In genomic region chr5:137337190-137337589, GRCm38 (mm10) we compare ENCODE assay signal across 10 mouse cellular contexts. TPM values are rescaled to one million over a fixed set of nuclear protein-coding genes. Genes with fewer than 3 reads are reported as not detected.
DNase-seq lines count a peak whose midpoint lies in the region; ATAC-seq and TF ChIP-seq lines count a peak whose summit lies in the region.
"Had no signal": no experiment of that assay in that cellular context is flagged by ENCODE, and none has a peak within 500 bp of the region (broad histone marks: within the 10 kb centered on the region; RNA-seq: fewer than 3 reads in every experiment).

No protein-coding gene starts in this region.

- H3K4me2 ChIP-seq in kidney, embryonic 16.5 days (replicated peaks; ENCODE audit: low read depth, low read length) = no peak overlapping the region
- no peak overlapping the region for H3K4me2 ChIP-seq in hindbrain, embryonic 14.5 days (replicated peaks)
- H3K4me2 ChIP-seq in stomach, embryonic 15.5 days = no peak overlapping the region

- H3K27ac ChIP-seq in gastrocnemius, adult 2 months = peak overlapping the region; percentile 92
- H3K27ac ChIP-seq in kidney, embryonic 16.5 days (ENCODE audit: low read length) = peak overlapping the region; percentile 12; the same call in 1 of the 2 replicates
- H3K27ac ChIP-seq in kidney, adult 2 months (ENCODE audit: insufficient read depth, low read depth, low read length) = no peak overlapping the region
- no peak overlapping the region for H3K27ac ChIP-seq in hindbrain, embryonic 14.5 days
- H3K27ac ChIP-seq in stomach, embryonic 15.5 days = peak overlapping the region; percentile 18; the same call in 1 of the 2 replicates

- intact Hi-C loops in gastrocnemius, adult 2 months (cut with DNase I) = loop anchor here (2.0 to 10.0 kb wide), 2 partner anchors 40 to 168 kb away; partner anchors contain the start of gene Pop7
- intact Hi-C loops in left cerebral cortex, postnatal 4 days (cut with DNase I) = no loop called here

- TF ChIP-seq CTCF in gastrocnemius, adult 2 months (IDR thresholded peaks at IDR 0.05) = no peak
- no peak for TF ChIP-seq CTCF in kidney, adult 2 months (conservative IDR thresholded peaks at IDR 0.05; ENCODE audit: insufficient read depth, insufficient read length, low read depth, low read length)

- no peaks in the 10 kb centered on the region for H3K27me3 ChIP-seq in kidney, embryonic 16.5 days (ENCODE audit: insufficient read depth, low read length)
- no peaks in the 10 kb centered on the region for H3K27me3 ChIP-seq in kidney, adult 2 months (replicated peaks; ENCODE audit: control insufficient read depth, insufficient read depth, low read length)
- H3K27me3 ChIP-seq in hindbrain, embryonic 14.5 days (ENCODE audit: control insufficient read depth, insufficient read depth, low read length) = no peaks in the 10 kb centered on the region
- H3K27me3 ChIP-seq in stomach, embryonic 15.5 days (replicated peaks) = no peaks in the 10 kb centered on the region

- TF ChIP-seq POLR2A in kidney, adult 2 months (IDR thresholded peaks at IDR 0.05; ENCODE audit: low read depth, low read length) = no peak

- H3K36me3 ChIP-seq in kidney, embryonic 16.5 days (ENCODE audit: insufficient read depth, low read length) = no peaks in the 10 kb centered on the region
- H3K36me3 ChIP-seq in kidney, adult 2 months (ENCODE audit: control insufficient read depth, insufficient read depth, low read length) = no peaks in the 10 kb centered on the region
- H3K36me3 ChIP-seq in hindbrain, embryonic 14.5 days (replicated peaks; ENCODE audit: control insufficient read depth, insufficient read depth) = no peaks in the 10 kb centered on the region
- H3K36me3 ChIP-seq in stomach, embryonic 15.5 days = no peaks in the 10 kb centered on the region

- 56% methylated on average over 8 of the region's 8 CpGs for WGBS in kidney, embryonic 16.5 days
- WGBS in kidney, adult 2 months = 45% methylated on average over 8 of the region's 8 CpGs
- 66% methylated on average over 8 of the region's 8 CpGs for WGBS in hindbrain, embryonic 14.5 days
- WGBS in stomach, embryonic 15.5 days = 43% methylated on average over 8 of the region's 8 CpGs

- DNase-seq in gastrocnemius, adult 2 months = no peak
- DNase-seq in gastrocnemius, postnatal 10 days = no peak
- no peak for DNase-seq in kidney, adult 2 months
- DNase-seq in hindbrain, embryonic 14.5 days (ENCODE audit: low spot score) = no peak
- DNase-seq in thymus, postnatal 14 days = no peak
- DNase-seq in left cerebral cortex, postnatal 4 days = no peak
- DNase-seq: cerebellum, postnatal 10 days; lung, adult 2 months had no signal

- H3K4me1 ChIP-seq in kidney, embryonic 16.5 days (ENCODE audit: insufficient read depth, low read length) = peaks cover 26% of the 10 kb centered on the region
- peaks cover 10% of the 10 kb centered on the region; the same call in 1 of the 2 replicates for H3K4me1 ChIP-seq in kidney, adult 2 months (ENCODE audit: control insufficient read depth, insufficient read depth, low read length)
- H3K4me1 ChIP-seq in hindbrain, embryonic 14.5 days (replicated peaks; ENCODE audit: control insufficient read depth, insufficient read depth, low read length) = peaks cover 25% of the 10 kb centered on the region
- peaks cover 30% of the 10 kb centered on the region for H3K4me1 ChIP-seq in stomach, embryonic 15.5 days

- no peak for ATAC-seq in kidney, embryonic 16.5 days (ENCODE audit: low FRiP score, low TSS enrichment)
- no peak for ATAC-seq in hindbrain, embryonic 14.5 days (ENCODE audit: low FRiP score)
- no peak for ATAC-seq in stomach, embryonic 15.5 days (ENCODE audit: insufficient read depth, low FRiP score, low read depth)

- H3K9ac ChIP-seq in kidney, embryonic 16.5 days (replicated peaks; ENCODE audit: low read length) = no peak overlapping the region
- H3K9ac ChIP-seq in hindbrain, embryonic 14.5 days = 0 out of 2 replicates have a peak overlapping the region, but pooled peaks have one; percentile 38
- no peak overlapping the region for H3K9ac ChIP-seq in stomach, embryonic 15.5 days

- no peaks in the 10 kb centered on the region for H3K9me3 ChIP-seq in kidney, embryonic 16.5 days (ENCODE audit: low read length)
- H3K9me3 ChIP-seq in hindbrain, embryonic 14.5 days (ENCODE audit: control insufficient read depth, low read length) = no peaks in the 10 kb centered on the region
- H3K9me3 ChIP-seq in stomach, embryonic 15.5 days = no peaks in the 10 kb centered on the region

- no peak overlapping the region for H3K4me3 ChIP-seq in gastrocnemius, adult 2 months
- H3K4me3 ChIP-seq in kidney, embryonic 16.5 days (ENCODE audit: low read length) = no peak overlapping the region
- no peak overlapping the region for H3K4me3 ChIP-seq in kidney, adult 2 months (ENCODE audit: insufficient read depth, low read depth, low read length)
- no peak overlapping the region for H3K4me3 ChIP-seq in hindbrain, embryonic 14.5 days (replicated peaks; ENCODE audit: low read length)
- no peak overlapping the region for H3K4me3 ChIP-seq in stomach, embryonic 15.5 days (replicated peaks)

RNA-seq across cellular contexts. Expression of gene Slc12a9, which starts 3.8 kb away (rescaled TPM):
- 1 to 10 TPM; 2.0 to 2.4 TPM for total RNA-seq in gastrocnemius, adult 2 months (2021)
- total RNA-seq in gastrocnemius, postnatal 10 days (2021) = 1 to 10 TPM; 4.2 to 7.4 TPM
- polyA plus RNA-seq in kidney, embryonic 16.5 days (2015; fragmentation: Nextera tagmentation; extraction: Ambion mirVana) = 16.3 and 16.6 TPM in 2 replicates
- polyA plus RNA-seq in kidney, adult 2 months (2012; rRNA removed) = 21.6 and 25.9 TPM in 2 replicates
- polyA plus RNA-seq in hindbrain, embryonic 14.5 days (2014; fragmentation: Nextera tagmentation; extraction: Ambion mirVana) = 14.9 and 17.6 TPM in 2 replicates
- 13.0 and 14.5 TPM in 2 replicates for polyA plus RNA-seq in stomach, embryonic 15.5 days (2015; fragmentation: Nextera tagmentation; extraction: Ambion mirVana)
- 10 to 100 TPM; 28.8 to 31.5 TPM for total RNA-seq in left cerebral cortex, postnatal 4 days (2021)

RNA-seq across cellular contexts. Expression of gene Ephb4, which starts 12.7 kb away (rescaled TPM):
- 10 to 100 TPM; 12.5 to 15.5 TPM for total RNA-seq in gastrocnemius, adult 2 months (2021)
- 10 to 100 TPM; 30.6 to 38.8 TPM for total RNA-seq in gastrocnemius, postnatal 10 days (2021)
- 53.7 and 55.3 TPM in 2 replicates for polyA plus RNA-seq in kidney, embryonic 16.5 days (2015; fragmentation: Nextera tagmentation; extraction: Ambion mirVana)
- polyA plus RNA-seq in kidney, adult 2 months (2012; rRNA removed) = 49.1 and 53.3 TPM in 2 replicates
- 8.7 and 9.0 TPM in 2 replicates for polyA plus RNA-seq in hindbrain, embryonic 14.5 days (2014; fragmentation: Nextera tagmentation; extraction: Ambion mirVana)
- 35.5 and 41.4 TPM in 2 replicates for polyA plus RNA-seq in stomach, embryonic 15.5 days (2015; fragmentation: Nextera tagmentation; extraction: Ambion mirVana)
- total RNA-seq in left cerebral cortex, postnatal 4 days (2021) = 10 to 100 TPM in 1 of 2 experiments, 1 to 10 TPM in 1; 9.4 to 10.2 TPM

RNA-seq across cellular contexts. Expression of gene Trip6, which starts 23.0 kb away (rescaled TPM):
- total RNA-seq in gastrocnemius, adult 2 months (2021) = 1 to 10 TPM; 2.1 to 3.1 TPM
- 10 to 100 TPM; 13.1 to 17.3 TPM for total RNA-seq in gastrocnemius, postnatal 10 days (2021)
- polyA plus RNA-seq in kidney, embryonic 16.5 days (2015; fragmentation: Nextera tagmentation; extraction: Ambion mirVana) = 90.1 and 102 TPM in 2 replicates
- 53.2 and 60.2 TPM in 2 replicates for polyA plus RNA-seq in kidney, adult 2 months (2012; rRNA removed)
- 11.1 and 12.2 TPM in 2 replicates for polyA plus RNA-seq in hindbrain, embryonic 14.5 days (2014; fragmentation: Nextera tagmentation; extraction: Ambion mirVana)
- polyA plus RNA-seq in stomach, embryonic 15.5 days (2015; fragmentation: Nextera tagmentation; extraction: Ambion mirVana) = 73.2 and 73.4 TPM in 2 replicates
- total RNA-seq in left cerebral cortex, postnatal 4 days (2021) = 1 to 10 TPM; 7.1 to 8.0 TPM

RNA-seq across cellular contexts. Expression of gene Srrt, which starts 29.7 kb away (rescaled TPM):
- 10 to 100 TPM; 38.7 to 46.2 TPM for total RNA-seq in gastrocnemius, adult 2 months (2021)
- 10 to 100 TPM; 58.1 to 93.2 TPM for total RNA-seq in gastrocnemius, postnatal 10 days (2021)
- polyA plus RNA-seq in kidney, embryonic 16.5 days (2015; fragmentation: Nextera tagmentation; extraction: Ambion mirVana) = 158 and 165 TPM in 2 replicates
- polyA plus RNA-seq in kidney, adult 2 months (2012; rRNA removed) = 83.0 and 86.9 TPM in 2 replicates
- 75.0 and 81.0 TPM in 2 replicates for polyA plus RNA-seq in hindbrain, embryonic 14.5 days (2014; fragmentation: Nextera tagmentation; extraction: Ambion mirVana)
- polyA plus RNA-seq in stomach, embryonic 15.5 days (2015; fragmentation: Nextera tagmentation; extraction: Ambion mirVana) = 113 and 122 TPM in 2 replicates
- total RNA-seq in left cerebral cortex, postnatal 4 days (2021) = 100 to 1,000 TPM; 214 to 236 TPM

RNA-seq across cellular contexts. Expression of gene Ufsp1, which starts 42.8 kb away (rescaled TPM):
- total RNA-seq in gastrocnemius, adult 2 months (2021) = 10 to 100 TPM; 14.2 to 15.1 TPM
- 10 to 100 TPM; 37.2 to 43.6 TPM for total RNA-seq in gastrocnemius, postnatal 10 days (2021)
- 7.2 and 7.8 TPM in 2 replicates for polyA plus RNA-seq in kidney, embryonic 16.5 days (2015; fragmentation: Nextera tagmentation; extraction: Ambion mirVana)
- 17.3 and 18.4 TPM in 2 replicates for polyA plus RNA-seq in kidney, adult 2 months (2012; rRNA removed)
- polyA plus RNA-seq in hindbrain, embryonic 14.5 days (2014; fragmentation: Nextera tagmentation; extraction: Ambion mirVana) = 22.3 and 22.6 TPM in 2 replicates
- 7.8 and 8.7 TPM in 2 replicates for polyA plus RNA-seq in stomach, embryonic 15.5 days (2015; fragmentation: Nextera tagmentation; extraction: Ambion mirVana)
- total RNA-seq in left cerebral cortex, postnatal 4 days (2021) = 10 to 100 TPM; 17.3 to 21.8 TPM

Comparison
In these comparisons a context has a peak if more than half of its experiments do, and no peak if none do; other contexts are left out.
1. H3K27ac ChIP-seq: peak in gastrocnemius, adult 2 months (single experiment), kidney, embryonic 16.5 days (single experiment) and stomach, embryonic 15.5 days (single experiment); none in kidney, adult 2 months (single experiment) and hindbrain, embryonic 14.5 days (single experiment).